Mouse (Mus musculus) MEL (cell line): Measurements from ENCODE around the gene Nme3.

Source experiments
- CTCF ChIP-seq, 3 experiments: IDR thresholded peaks in 2 of 3; conservative IDR thresholded peaks in 1 of 3; 2 replicates each; pipeline ENCODE4 v1.5.1; 2011 to 2012; ENCODE audit warnings: low read length in 3 of 3, low read depth in 2 of 3, mild to moderate bottlenecking in 2 of 3, improper control_type of control experiment in 1 of 3, inconsistent platforms in 1 of 3, mixed read lengths in 1 of 3, moderate library complexity in 1 of 3; ENCODE audit not compliant: control insufficient read depth in 1 of 3, insufficient read depth in 1 of 3, poor library complexity in 1 of 3, severe bottlenecking in 1 of 3
- KAT2A ChIP-seq: conservative IDR thresholded peaks from 2 replicates; pipeline ENCODE4 v1.6.1; 2012; ENCODE audit warnings: low read depth, low read length, improper control_type of control experiment, inconsistent platforms
- MAFK ChIP-seq: IDR thresholded peaks from 2 replicates; pipeline ENCODE4 v1.6.1; 2011; ENCODE audit warnings: low read depth, mild to moderate bottlenecking, low read length, improper control_type of control experiment, borderline replicate concordance
- RAD21 ChIP-seq: IDR thresholded peaks from 2 replicates; pipeline ENCODE4 v1.6.1; 2011; ENCODE audit warnings: mild to moderate bottlenecking, low read depth, low read length, improper control_type of control experiment
- SIN3A ChIP-seq: IDR thresholded peaks from 2 replicates; pipeline ENCODE4 v1.6.1; 2012; ENCODE audit warnings: low read length, improper control_type of control experiment, inconsistent platforms
- TAL1 ChIP-seq: IDR thresholded peaks from 2 replicates; pipeline ENCODE4 v1.6.1; 2012; ENCODE audit warnings: mild to moderate bottlenecking, inconsistent platforms, low read length, moderate library complexity, mixed read lengths
- ZC3H11A ChIP-seq: IDR thresholded peaks from 2 replicates; pipeline ENCODE4 v1.6.1; 2012; ENCODE audit warnings: low read depth, mild to moderate bottlenecking, inconsistent platforms, low read length, improper control_type of control experiment
- ZKSCAN1 ChIP-seq: IDR thresholded peaks from 2 replicates; pipeline ENCODE4 v1.6.1; 2012; ENCODE audit warnings: low read depth, mild to moderate bottlenecking, inconsistent platforms, low read length, improper control_type of control experiment, moderate library complexity

DNA sequence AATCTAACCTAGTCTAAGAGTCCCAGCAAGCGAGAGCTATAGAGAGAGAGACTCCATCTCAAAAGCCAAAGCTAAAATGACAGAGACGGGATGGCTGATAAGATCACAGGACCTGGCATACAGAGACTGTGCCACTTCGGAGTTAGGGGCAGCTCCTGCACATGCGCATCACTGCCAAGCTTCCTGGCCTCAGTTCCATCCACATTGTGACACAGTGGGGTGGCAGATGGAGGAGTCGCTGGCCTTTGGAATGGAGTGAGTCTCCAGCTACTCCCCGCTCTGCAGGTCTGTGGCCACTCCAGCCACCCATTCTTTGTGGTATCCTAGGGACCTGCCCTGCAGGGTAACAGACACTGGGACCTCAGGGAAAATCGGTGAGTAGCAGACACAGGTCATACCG lies 30.5 kb upstream of the Nme3 start, which contains the start of gene Igfals:
- TF ChIP-seq ZC3H11A: no peak
- no peak for TF ChIP-seq CTCF (IDR thresholded peaks at IDR 0.05 in 2 of 3, conservative IDR thresholded peaks at IDR 0.05 in 1 of 3; ENCODE audit: control insufficient read depth in 1 of 3, insufficient read depth in 1 of 3, low read depth in 2 of 3, low read length in 3 of 3, poor library complexity in 1 of 3, severe bottlenecking in 1 of 3)
- TF ChIP-seq SIN3A: no peak
- TF ChIP-seq TAL1: no peak
- no peak for TF ChIP-seq ZKSCAN1
- TF ChIP-seq KAT2A: no peak
- no peak for TF ChIP-seq RAD21
- no peak for TF ChIP-seq MAFK
